Mouse (Mus musculus) forebrain, postnatal 0 days (tissue): ENCODE measurements around the gene Esm1. TPM values are rescaled to one million over a fixed set of nuclear protein-coding genes. Genes with fewer than 3 reads are reported as not detected.

Experiments
- ATAC-seq: fragments of 200-750 bp; cut with Nextera tagmentation; 2 replicates; pipeline ENCODE4 v1.8.0; 2017; ENCODE audit warnings: mild to moderate bottlenecking, moderate library complexity
- DNase-seq: peaks from one replicate; pipeline ENCODE4 v3.0.0-alpha.2; 2015
- H3K27ac ChIP-seq: fragments of 300-500 bp; sonication (generic); 2 replicates; pipeline ENCODE4 v1.5.1; 2014; ENCODE audit warnings: low read depth, mild to moderate bottlenecking, antibody characterized with exemption, low read length, moderate library complexity, mixed read lengths
- H3K27me3 ChIP-seq: fragments of 300-500 bp; sonication (generic); 2 replicates; pipeline ENCODE4 v1.6.1; 2014; ENCODE audit warnings: mild to moderate bottlenecking, low read length, mixed read lengths; ENCODE audit not compliant: insufficient read depth
- H3K36me3 ChIP-seq: fragments of 300-500 bp; sonication (generic); 2 replicates; pipeline ENCODE4 v1.6.1; 2014; ENCODE audit warnings: mild to moderate bottlenecking, moderate library complexity; ENCODE audit not compliant: insufficient read depth
- H3K4me1 ChIP-seq: fragments of 300-500 bp; sonication (generic); 2 replicates; pipeline ENCODE4 v1.6.1; 2014; ENCODE audit warnings: antibody characterized with exemption; ENCODE audit not compliant: insufficient read depth
- H3K4me2 ChIP-seq: fragments of 300-500 bp; sonication (generic); 2 replicates; pipeline ENCODE4 v1.6.1; 2014; ENCODE audit warnings: low read depth, mild to moderate bottlenecking, moderate library complexity
- H3K4me3 ChIP-seq: fragments of 300-500 bp; sonication (generic); 2 replicates; pipeline ENCODE4 v1.5.1; 2014; ENCODE audit warnings: low read depth, low read length, mixed read lengths
- H3K9ac ChIP-seq: fragments of 300-500 bp; sonication (generic); 2 replicates; pipeline ENCODE4 v1.6.1; 2014; ENCODE audit warnings: mild to moderate bottlenecking
- H3K9me3 ChIP-seq: fragments of 300-500 bp; sonication (generic); 2 replicates; pipeline ENCODE4 v1.6.1; 2016; ENCODE audit warnings: low read length
- CTCF ChIP-seq: sonication (generic); IDR thresholded peaks from 2 replicates; pipeline ENCODE4 v1.5.1; 2016; ENCODE audit warnings: antibody characterized with exemption, control low read depth, low read depth
- WGBS: fragments of 180-500 bp; shearing (Covaris S2); extraction: QIAGEN DNeasy Blood & Tissue Kit; methylation state at CpG from one replicate; pipeline ENCODE4 v1.1.7; 2014; 5-methylcytosine and 5-hydroxymethylcytosine counted together
- polyA plus RNA-seq: library from polyadenylated mRNA; unstranded; fragments of >200 nt; fragmentation: Nextera tagmentation; extraction: Ambion mirVana; gene quantifications from 2 replicates; pipeline ENCODE4 v1.2.1, GENCODE M21; 2015
- total RNA-seq: library from RNA; depleted of rRNA; stranded (reverse); fragments of >200 nt; gene quantifications from 2 replicates; pipeline ENCODE4 v1.2.3, GENCODE M21; 2014

Gene Esm1
- total and polyA plus RNA-seq, 2 experiments from 2014 or later: 1.4 to 1.5 TPM

DNA sequence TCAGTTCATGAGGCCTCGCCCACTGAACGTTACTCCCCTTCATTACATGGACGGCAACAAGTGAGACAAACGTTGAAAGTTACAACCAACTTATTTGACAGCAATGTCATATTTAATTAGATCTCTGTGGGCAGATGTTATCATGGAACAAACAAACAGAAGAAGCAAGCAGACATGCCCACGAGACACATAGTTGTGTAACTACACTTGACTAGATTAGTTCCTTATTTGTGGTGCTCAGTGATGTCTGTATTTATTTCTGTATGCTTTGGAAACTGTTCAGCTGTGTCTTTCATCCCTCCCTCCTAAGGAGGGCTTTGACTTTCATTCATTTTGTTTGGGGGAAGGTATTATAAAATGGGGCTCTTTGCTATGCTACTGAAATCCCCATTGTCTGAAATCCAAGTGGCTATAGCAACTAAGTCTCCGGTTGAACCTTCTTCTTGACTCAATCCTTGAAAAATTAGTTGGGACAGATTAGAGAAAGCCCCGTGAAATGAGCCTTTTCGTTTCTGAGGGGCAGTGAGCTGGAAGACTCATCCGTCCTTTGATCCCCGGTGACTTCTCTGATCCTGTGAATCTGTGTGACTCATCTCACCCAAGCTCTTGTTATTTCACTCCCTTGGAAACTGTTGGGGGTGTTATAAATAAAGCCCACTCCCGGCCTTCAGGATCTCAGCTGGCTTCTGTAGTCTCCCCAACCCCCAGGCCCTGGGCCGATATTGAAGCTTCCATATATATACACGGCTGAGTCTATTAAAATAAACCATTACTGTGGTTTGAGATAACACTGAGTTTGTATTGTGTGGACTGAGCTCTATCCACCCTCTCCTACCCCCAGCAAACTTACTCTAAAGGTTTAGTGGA, 12.4 kb upstream of the Esm1 start:
- 55% methylated on average over 13 of the region's 13 CpGs for WGBS
- H3K36me3 ChIP-seq: no peaks in the 10 kb centered on the region
- no peaks in the 10 kb centered on the region for H3K9me3 ChIP-seq
- no peak overlapping the region for H3K27ac ChIP-seq
- no peak overlapping the region for H3K4me2 ChIP-seq
- no peak for TF ChIP-seq CTCF
- no peaks in the 10 kb centered on the region for H3K4me1 ChIP-seq
- no peak overlapping the region for H3K4me3 ChIP-seq
- no peaks in the 10 kb centered on the region for H3K27me3 ChIP-seq
- ATAC-seq: no peak
- DNase-seq: no peak
- no peak overlapping the region for H3K9ac ChIP-seq

DNA sequence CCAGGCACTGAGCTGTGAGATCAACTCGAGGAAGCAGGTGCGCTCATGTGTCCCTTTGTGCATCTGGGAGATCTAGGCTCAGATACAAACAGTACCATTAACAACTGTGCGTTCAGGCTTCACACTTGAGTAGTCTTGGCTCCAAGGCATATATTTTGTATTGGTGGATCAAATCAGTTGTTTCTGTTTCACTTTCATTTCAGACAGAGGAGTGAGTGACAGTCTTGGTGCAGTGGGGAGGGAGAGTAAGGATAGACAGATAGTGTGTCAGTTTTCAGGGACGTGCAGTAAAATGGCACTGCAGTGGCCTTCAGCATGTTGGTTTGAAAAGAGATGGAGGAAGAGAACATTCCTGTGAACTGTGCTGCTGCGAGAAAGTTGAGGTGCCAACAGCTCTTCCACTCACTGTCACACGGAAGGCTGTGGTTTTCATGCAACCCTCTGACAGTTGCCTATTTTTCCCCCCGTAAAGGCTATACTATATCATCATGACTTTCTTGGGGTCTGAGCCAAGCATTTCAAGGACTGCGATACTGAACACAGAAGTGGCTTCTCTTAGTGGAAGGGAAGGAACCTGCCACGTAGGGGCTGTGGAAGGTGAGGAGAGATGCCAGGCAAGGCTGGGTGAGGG, 11.5 kb upstream of the Esm1 start:
- no peak overlapping the region for H3K4me2 ChIP-seq
- no peaks in the 10 kb centered on the region for H3K27me3 ChIP-seq
- DNase-seq: no peak
- no peak overlapping the region for H3K4me3 ChIP-seq
- no peaks in the 10 kb centered on the region for H3K9me3 ChIP-seq
- no peak for ATAC-seq
- H3K36me3 ChIP-seq: no peaks in the 10 kb centered on the region
- H3K4me1 ChIP-seq: no peaks in the 10 kb centered on the region
- no peak overlapping the region for H3K9ac ChIP-seq
- no peak overlapping the region for H3K27ac ChIP-seq
- 84% methylated on average over 9 of the region's 9 CpGs for WGBS
- TF ChIP-seq CTCF: no peak

DNA sequence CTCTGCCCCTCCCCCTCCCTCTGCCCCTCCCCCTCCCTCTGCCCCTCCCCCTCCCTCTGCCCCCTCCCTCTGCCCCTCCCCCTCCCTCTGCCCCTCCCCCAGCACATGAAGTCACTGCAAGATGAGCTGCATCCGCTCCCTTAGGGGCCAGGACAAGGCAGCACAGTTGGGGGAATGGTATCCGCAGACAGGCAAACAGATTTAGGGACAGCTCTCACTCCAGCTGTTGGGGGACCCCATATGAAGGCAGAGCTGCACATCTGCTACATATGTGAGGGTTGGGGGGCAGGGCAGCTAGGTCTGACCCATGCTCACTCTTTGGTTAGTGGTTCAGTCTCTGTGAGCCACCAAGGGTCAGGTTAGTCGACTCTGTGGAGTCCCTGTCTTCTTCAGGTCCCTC, 10.1 kb upstream of the Esm1 start:
- Histone ChIP-seq H3K4me3 (no peak overlapping the region), H3K36me3 (no peaks in the 10 kb centered on the region), H3K4me2 (no peak overlapping the region), H3K27me3 (no peaks in the 10 kb centered on the region), H3K9me3 (no peaks in the 10 kb centered on the region), H3K9ac (no peak overlapping the region), H3K4me1 (no peaks in the 10 kb centered on the region), H3K27ac (no peak overlapping the region)
- ATAC-seq (no peak), DNase-seq (no peak)
- 80% methylated on average over 3 of the region's 3 CpGs for WGBS
- no peak for TF ChIP-seq CTCF

GRCm38 (mm10) chr13:113200726-113201125, 8.7 kb upstream of the Esm1 start:
- 84% methylated on average over 8 of the region's 8 CpGs for WGBS
- no peak for ATAC-seq
- Histone ChIP-seq H3K4me3 (no peak overlapping the region), H3K27ac (no peak overlapping the region), H3K9me3 (no peaks in the 10 kb centered on the region), H3K36me3 (no peaks in the 10 kb centered on the region), H3K4me2 (no peak overlapping the region), H3K9ac (no peak overlapping the region), H3K4me1 (no peaks in the 10 kb centered on the region), H3K27me3 (no peaks in the 10 kb centered on the region)
- DNase-seq: no peak
- no peak for TF ChIP-seq CTCF

- no peak overlapping the region for H3K4me2 ChIP-seq
- H3K27me3 ChIP-seq: no peaks in the 10 kb centered on the region
- H3K27ac ChIP-seq: no peak overlapping the region
- ATAC-seq (no peak), DNase-seq (no peak)
- no peaks in the 10 kb centered on the region for H3K4me1 ChIP-seq
- H3K4me3 ChIP-seq: no peak overlapping the region
- 90% methylated on average over 2 of the region's 2 CpGs for WGBS
- no peak overlapping the region for H3K9ac ChIP-seq
- TF ChIP-seq CTCF: no peak
- H3K9me3 ChIP-seq: no peaks in the 10 kb centered on the region
- no peaks in the 10 kb centered on the region for H3K36me3 ChIP-seq
These were observed 7.8 kb upstream of the Esm1 start for GRCm38 (mm10) chr13:113201631-113202030.

GRCm38 (mm10) chr13:113202184-113202583, 7.3 kb upstream of the Esm1 start:
- DNase-seq: no peak
- no peaks in the 10 kb centered on the region for H3K4me1 ChIP-seq
- WGBS: 71% methylated on average over 4 of the region's 4 CpGs
- H3K9ac ChIP-seq: no peak overlapping the region
- H3K27me3 ChIP-seq: no peaks in the 10 kb centered on the region
- H3K9me3 ChIP-seq: no peaks in the 10 kb centered on the region
- ATAC-seq: no peak
- TF ChIP-seq CTCF: no peak
- no peak overlapping the region for H3K4me3 ChIP-seq
- H3K36me3 ChIP-seq: no peaks in the 10 kb centered on the region
- no peak overlapping the region for H3K27ac ChIP-seq
- H3K4me2 ChIP-seq: no peak overlapping the region

GRCm38 (mm10) chr13:113203146-113203545, 6.3 kb upstream of the Esm1 start:
- no peaks in the 10 kb centered on the region for H3K4me1 ChIP-seq
- no peaks in the 10 kb centered on the region for H3K36me3 ChIP-seq
- H3K4me2 ChIP-seq: no peak overlapping the region
- no peak for ATAC-seq
- DNase-seq: no peak
- H3K9ac ChIP-seq: no peak overlapping the region
- TF ChIP-seq CTCF: no peak
- no peaks in the 10 kb centered on the region for H3K27me3 ChIP-seq
- H3K27ac ChIP-seq: no peak overlapping the region
- WGBS: 69% methylated on average over 5 of the region's 5 CpGs
- H3K4me3 ChIP-seq: no peak overlapping the region
- H3K9me3 ChIP-seq: no peaks in the 10 kb centered on the region
